Mouse (Mus musculus) thymus, postnatal 25 days (tissue): Measurements from ENCODE around the gene Dnah14.
"Not testable (repeated sequence)": the region's sequence is repeated elsewhere in the genome, so short reads cannot be mapped to it uniquely, and the experiment has no call there.

Source experiments
- DNase-seq: peaks from one replicate; pipeline ENCODE4 v3.0.0; 2022

Gene Dnah14

GRCm38 (mm10) chr1:181611118-181611517, 34.8 kb downstream of the Dnah14 start:
- no peak for DNase-seq

- peak; percentile 64 for DNase-seq
Observed at GRCm38 (mm10) chr1:181615866-181616491, 39.6 kb downstream of the Dnah14 start.

- DNase-seq = peak; percentile 39
Observed at GRCm38 (mm10) chr1:181617332-181617731, 41.0 kb downstream of the Dnah14 start.

GRCm38 (mm10) chr1:181623149-181623680, 46.9 kb downstream of the Dnah14 start:
- no peak for DNase-seq

GRCm38 (mm10) chr1:181624876-181625275, 48.5 kb downstream of the Dnah14 start:
- DNase-seq = no peak

GRCm38 (mm10) chr1:181628276-181628675, 51.9 kb downstream of the Dnah14 start:
- no peak for DNase-seq

- no peak for DNase-seq
Observed at GRCm38 (mm10) chr1:181631371-181631770, 55.0 kb downstream of the Dnah14 start.

GRCm38 (mm10) chr1:181637997-181638713, 61.8 kb downstream of the Dnah14 start:
- no peak for DNase-seq

GRCm38 (mm10) chr1:181640383-181640782, 64.0 kb downstream of the Dnah14 start:
- no peak for DNase-seq

- no peak for DNase-seq
Observed at GRCm38 (mm10) chr1:181647467-181647866, 71.1 kb downstream of the Dnah14 start.

- no peak for DNase-seq
Observed at GRCm38 (mm10) chr1:181653481-181653880, 77.1 kb downstream of the Dnah14 start.

- DNase-seq = no peak
Observed at GRCm38 (mm10) chr1:181656421-181656820, 80.1 kb downstream of the Dnah14 start.

GRCm38 (mm10) chr1:181666801-181667200, 90.4 kb downstream of the Dnah14 start:
- no peak for DNase-seq

- no peak for DNase-seq
Observed at GRCm38 (mm10) chr1:181694729-181695498, 118.6 kb downstream of the Dnah14 start.

GRCm38 (mm10) chr1:181728707-181729106, 152.3 kb downstream of the Dnah14 start:
- peak; percentile 51 for DNase-seq

GRCm38 (mm10) chr1:181733517-181733916, 157.2 kb downstream of the Dnah14 start:
- DNase-seq = no peak

GRCm38 (mm10) chr1:181740259-181740658, 163.9 kb downstream of the Dnah14 start:
- DNase-seq = no peak

- DNase-seq = no peak
Observed at GRCm38 (mm10) chr1:181742251-181742885, 166.0 kb downstream of the Dnah14 start.

GRCm38 (mm10) chr1:181769392-181769791, 193.0 kb downstream of the Dnah14 start:
- DNase-seq = peak; percentile 5

GRCm38 (mm10) chr1:181771871-181772270, 195.5 kb downstream of the Dnah14 start:
- DNase-seq = no peak

GRCm38 (mm10) chr1:181776541-181776940, 200.2 kb downstream of the Dnah14 start:
- DNase-seq = no peak

GRCm38 (mm10) chr1:181782600-181782999, 206.2 kb downstream of the Dnah14 start:
- not testable (repeated sequence) for DNase-seq

- no peak for DNase-seq
Observed at GRCm38 (mm10) chr1:181789952-181790351, 213.6 kb downstream of the Dnah14 start.
